Mouse (Mus musculus) cerebellum, adult 8-10 months (tissue): ENCODE results near the gene Il11ra1.
"Not testable (repeated sequence)": the region's sequence is repeated elsewhere in the genome, so short reads cannot be mapped to it uniquely, and the experiment has no call there.

Experiments used
- DNase-seq: peaks from one replicate; pipeline ENCODE4 v3.0.0; 2022

Il11ra1 gene

DNA sequence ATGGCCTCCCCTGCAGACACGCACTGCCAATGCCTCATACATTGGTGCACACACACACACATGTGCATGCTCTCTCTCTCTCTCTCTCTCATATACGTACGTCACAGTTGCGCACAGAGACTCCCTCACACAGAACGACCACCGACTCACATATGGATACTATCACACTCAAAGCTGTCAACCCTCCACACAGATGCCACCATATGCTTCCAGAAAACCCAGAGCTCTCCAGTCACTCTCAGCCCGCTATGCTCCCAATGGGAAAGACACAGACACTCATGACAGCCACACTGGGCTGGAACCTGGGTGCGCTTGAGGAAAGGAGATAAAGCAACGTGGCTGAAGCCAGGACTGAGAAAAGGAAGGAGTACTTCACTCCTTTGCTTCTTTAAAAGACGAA lies 17.8 kb upstream of the Il11ra1 start:
- no peak for DNase-seq

DNA sequence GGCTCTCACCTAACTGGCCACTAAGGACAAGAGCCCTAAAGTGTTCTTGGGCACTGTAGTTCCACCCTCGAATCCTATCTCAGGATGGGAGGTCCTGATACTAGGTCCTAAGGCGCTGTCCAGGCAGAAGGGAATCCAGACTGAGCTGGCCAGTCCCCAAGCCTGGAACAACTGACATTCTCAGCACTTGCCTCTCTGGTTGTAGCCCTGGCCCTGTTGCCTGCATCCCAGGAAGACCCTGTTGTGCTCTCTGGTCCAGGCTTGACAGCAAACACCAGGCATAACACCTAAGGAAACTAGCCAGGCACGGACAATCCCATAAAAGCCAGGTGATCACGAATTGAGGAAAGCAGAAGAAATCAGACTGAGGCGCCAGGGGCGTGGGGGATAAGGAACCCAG lies 17.0 kb upstream of the Il11ra1 start:
- DNase-seq = no peak

DNA sequence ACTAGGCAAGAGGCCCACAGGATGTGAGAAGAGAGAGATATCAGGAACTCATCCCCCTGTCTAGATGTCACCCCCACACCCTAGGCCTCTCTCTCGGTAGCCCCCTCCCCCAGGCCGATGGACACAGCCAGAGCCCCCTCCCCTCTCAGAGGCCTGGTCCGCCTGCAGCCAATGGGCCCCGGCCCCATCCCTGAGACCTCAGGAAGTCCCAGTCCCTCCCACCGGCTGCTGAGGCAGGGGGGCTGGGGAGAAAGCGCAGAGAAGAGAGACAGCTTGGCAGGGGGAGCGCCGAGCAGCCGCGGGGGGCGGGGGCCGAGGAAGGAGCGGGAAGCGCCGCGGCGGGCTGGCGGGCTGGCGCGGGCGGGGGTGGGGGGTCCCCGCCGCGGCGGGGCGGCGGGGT lies 16.5 kb upstream of the Il11ra1 start:
- not testable (repeated sequence) for DNase-seq

DNA sequence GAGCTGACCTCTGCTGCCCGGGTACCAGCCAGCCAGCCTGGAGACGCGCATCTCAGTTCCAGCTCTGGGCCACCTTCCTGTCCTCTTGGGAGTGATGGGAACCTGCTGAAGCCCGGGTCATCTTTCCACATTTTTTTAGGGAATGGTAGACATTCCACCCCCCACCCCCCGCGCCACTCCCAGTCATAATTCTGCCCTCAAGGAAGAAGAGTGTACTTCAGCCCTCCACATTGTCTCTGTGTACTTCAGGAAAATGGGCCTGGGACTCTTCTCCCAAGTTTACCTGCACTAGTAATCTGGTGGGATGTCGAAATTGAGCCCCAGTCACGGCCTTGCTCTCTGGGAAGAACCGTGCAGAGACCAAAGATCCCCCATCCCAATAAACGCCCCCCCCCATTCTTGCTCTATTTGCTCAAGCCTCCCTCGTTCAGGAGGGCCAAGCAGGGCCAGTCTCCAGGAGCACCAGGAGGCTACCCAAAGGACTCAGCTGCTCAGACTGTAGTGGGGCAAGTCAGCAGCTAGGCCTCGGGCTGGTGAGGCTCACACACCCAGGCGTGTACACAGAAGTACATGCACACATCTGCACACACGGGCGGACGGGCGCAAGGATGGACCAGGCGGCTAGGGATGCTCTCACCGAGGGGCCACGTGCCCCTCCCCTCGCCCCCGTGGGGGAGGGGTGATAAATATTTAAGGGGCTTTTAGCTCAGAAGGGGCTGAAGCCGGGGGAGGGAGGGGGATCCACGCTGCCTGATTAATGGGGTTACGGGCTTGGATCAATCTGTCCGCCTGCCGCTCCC lies 15.5 kb upstream of the Il11ra1 start:
- not testable (repeated sequence) for DNase-seq

GRCm38 (mm10) chr4:41684931-41685453 lies 14.8 kb upstream of the Il11ra1 start:
- DNase-seq = not testable (repeated sequence)

DNA sequence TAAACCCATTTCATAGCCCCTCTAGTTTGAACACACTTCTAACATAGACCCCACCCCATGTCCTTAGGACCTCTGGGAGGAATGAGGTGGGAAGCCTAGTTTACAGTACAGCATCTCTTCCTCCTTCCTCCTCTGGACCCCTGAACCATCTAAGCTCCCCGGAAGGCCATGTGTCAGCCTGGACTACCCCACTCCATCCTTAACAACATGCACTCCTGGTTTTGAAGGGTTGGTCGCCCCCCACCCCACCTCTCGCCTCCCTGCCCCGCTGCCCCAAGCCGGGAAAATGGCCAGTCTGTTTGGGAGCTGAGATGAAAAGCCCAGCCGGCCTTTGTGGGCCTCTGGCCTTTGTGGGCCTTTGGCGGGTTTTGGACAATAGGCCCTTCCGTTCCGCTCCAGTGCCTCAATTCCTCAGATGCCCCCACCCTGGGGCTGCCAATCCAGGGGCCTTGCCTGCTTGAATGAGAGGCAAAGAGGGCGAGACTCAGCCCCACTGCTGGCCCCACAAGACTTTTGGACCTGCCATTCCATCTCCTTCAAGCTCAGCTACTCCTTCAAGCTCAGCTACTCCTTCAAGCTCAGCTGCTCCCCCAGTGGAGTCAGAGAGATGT lies 13.8 kb upstream of the Il11ra1 start:
- DNase-seq = not testable (repeated sequence)

DNA sequence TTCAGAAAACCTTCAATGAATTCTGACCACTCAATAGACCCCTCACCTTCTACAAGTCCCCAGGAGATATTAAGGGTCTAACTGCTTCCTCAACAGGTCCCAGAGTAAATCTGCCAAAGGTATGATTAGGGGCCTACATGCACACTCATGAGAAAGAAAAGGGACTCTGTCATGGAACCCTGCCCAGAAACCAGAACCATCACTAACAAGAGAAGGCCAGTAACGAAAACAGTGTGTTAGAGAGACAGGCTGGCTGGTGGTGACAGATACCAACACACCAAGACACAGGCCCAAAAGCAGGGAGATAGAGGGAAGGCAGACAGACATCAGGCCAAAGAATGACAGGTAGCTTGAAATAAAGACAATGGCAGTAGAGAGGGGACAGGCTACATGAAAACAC lies 11.2 kb upstream of the Il11ra1 start:
- not testable (repeated sequence) for DNase-seq

DNA sequence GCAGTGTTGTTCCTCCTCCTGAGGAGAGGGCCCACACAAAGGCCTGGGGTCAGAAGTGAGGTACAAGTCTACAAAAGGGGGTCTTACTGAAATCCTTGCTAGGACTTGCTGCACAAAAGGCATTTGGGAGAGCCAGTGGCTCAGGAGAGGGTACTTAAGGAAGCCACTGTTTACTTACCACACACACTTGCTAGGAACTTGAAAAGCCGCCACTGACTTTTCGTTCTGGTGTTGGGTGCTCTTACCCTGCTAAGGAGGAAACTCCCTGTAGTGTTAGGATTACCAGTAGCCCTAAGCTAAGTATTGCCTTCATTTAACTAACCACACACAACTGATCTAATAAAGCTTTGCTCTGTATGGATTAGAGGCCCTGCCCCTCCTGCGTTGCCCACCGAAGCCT lies 9.8 kb upstream of the Il11ra1 start:
- DNase-seq = not testable (repeated sequence)

DNA sequence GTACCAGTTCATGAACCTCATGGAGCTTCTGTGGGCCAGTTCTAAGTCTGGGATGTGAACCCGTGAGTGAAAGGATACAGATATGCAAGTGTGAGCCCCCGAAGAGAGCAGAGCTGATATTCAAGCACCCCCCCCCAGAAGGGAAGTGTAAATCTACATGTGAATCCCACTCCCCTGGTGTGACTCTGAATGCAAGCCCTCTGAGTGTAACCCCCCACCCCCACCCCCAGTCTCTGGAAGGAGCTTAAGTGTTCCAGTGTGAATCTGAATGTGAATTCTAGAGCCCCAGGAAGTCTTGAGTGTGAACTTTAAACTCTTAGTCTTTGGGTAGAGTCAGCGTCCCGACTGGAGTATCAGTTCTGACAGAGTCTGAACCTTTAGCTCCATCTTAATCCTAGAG lies 6.3 kb upstream of the Il11ra1 start:
- not testable (repeated sequence) for DNase-seq

- not testable (repeated sequence) for DNase-seq
Observed at GRCm38 (mm10) chr4:41695800-41696199, 4.0 kb upstream of the Il11ra1 start.

DNA sequence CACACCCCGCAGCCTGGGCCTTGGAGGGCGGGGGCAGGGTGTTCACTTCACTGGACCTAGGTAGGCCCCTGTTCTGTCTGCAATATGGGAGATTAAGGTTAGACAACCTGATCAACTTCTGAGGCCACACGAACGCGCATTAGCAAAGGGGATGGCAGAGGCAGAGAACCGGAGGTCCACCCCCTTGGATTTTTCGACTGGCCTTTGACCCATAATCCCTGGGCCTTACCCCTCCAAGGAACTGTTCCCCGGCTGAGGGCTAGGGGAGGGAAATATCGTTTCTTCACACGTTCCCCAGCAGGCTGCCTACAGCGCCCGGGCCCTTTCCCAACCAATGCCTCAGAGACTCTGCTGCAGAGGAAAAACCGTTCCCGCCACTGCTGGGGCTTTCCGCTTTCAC lies 3.3 kb upstream of the Il11ra1 start:
- not testable (repeated sequence) for DNase-seq

- peak; percentile 91 for DNase-seq
Observed at GRCm38 (mm10) chr4:41696930-41697841, 2.6 kb upstream of the Il11ra1 start, which contains the start of gene Cntfr. Cntfr (minus strand) TSS chr4:41697089.

GRCm38 (mm10) chr4:41698421-41699016 lies 1.3 kb upstream of the Il11ra1 start:
- DNase-seq = peak; percentile 61

DNA sequence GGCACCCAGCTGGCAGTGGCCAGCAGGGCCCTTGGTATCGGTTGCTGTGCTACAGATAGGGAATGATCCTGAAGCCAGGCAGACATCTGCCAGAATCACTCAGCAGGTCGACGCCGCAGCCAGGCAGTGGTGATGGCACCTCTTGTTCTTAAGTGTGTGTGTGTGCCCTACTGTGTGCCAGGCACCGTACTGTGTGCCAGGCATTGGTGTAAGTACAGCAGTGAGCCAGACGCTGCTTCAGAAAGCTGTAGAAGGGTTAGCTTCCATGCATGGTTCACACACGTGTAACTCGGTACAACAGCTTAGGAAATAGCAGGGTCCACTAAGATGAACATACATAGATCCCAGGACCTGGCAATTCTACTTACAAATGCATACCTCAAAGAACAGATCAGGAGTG lies 435 bp downstream of the Il11ra1 start:
- not testable (repeated sequence) for DNase-seq

- DNase-seq = not testable (repeated sequence)
Observed at GRCm38 (mm10) chr4:41702226-41702625, 2.4 kb downstream of the Il11ra1 start.

GRCm38 (mm10) chr4:41704651-41705050 lies 4.9 kb downstream of the Il11ra1 start:
- no peak for DNase-seq

GRCm38 (mm10) chr4:41705922-41706754 lies 6.3 kb downstream of the Il11ra1 start:
- peak; percentile 41 for DNase-seq

DNA sequence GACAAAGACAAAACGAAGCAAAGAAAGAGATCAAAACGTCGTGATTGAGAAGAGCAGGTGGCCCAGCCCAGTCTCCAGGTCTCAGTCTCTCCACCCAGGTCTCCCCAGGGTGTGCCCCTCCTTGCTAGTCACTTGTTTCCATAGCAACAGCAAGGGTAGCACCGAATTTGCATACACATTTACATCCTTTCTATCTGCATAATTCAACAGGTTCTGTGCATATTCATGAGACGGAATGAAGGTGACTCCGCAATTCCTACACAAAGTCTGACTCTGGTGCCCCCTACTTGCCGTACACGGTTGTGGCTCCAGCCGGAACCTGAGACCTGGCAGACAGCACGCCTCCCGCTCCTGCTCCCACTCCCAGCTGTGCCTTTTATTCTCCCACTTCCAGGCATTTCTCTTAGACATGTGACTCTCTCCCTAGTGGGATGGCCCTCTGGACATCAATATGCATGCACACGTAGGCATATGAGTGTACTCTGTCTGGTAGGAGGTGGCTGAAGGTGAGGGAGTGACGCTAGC lies 7.3 kb downstream of the Il11ra1 start:
- DNase-seq = peak; percentile 78

DNA sequence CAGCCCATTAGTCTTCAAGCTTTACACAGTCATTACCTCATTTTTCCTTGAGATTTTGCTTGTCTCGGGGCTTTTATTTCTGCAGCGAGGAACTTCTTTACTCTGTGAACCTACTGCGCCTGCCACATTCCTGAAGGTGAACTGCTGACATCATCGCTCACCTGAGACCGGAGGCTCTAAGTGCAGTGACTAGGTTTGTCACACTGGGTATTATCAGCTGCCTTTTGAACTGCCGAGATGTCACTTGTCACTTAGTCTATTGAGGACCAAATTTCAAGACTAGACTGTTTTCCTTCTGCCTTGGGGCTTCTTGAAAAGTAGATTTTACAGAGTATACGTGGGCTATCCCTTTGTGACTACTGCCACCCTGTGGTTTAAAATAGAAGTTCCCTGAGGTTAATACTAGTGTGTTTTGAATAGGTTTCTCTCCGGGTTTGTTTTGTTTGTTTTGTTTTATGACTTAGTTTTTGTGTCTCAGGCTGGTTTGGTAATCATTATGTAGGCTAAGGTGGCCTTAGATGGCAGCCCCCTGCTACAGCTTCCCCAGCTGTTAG lies 8.5 kb downstream of the Il11ra1 start:
- DNase-seq = peak; percentile 69

GRCm38 (mm10) chr4:41710229-41710628 lies 10.4 kb downstream of the Il11ra1 start:
- no peak for DNase-seq
